Comparison of ENCODE assay signal across 13 mouse cellular contexts in the genomic region with DNA sequence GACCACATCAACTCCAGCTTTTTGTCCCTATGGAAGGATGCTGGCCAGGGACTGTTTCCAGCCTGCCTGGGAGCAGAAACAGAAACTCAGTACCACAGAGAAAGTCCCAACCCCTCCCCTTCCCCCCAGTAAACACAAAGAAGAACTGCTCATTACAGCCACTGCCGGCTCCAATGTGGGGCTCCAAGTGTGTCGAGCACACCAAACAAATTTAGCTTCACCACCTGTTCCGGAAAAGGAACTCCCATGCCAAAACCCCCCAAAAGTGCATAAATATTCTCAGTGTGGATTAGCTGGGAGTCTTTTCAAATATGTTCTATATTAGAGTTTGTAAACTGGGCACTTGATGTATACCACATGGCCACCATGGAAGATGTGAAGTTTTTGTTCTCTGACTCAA.
DNase-seq lines count a peak whose midpoint lies in the region; ATAC-seq lines count a peak whose summit lies in the region.
"Had no signal": no experiment of that assay in that cellular context is flagged by ENCODE, and none has a peak within 500 bp of the region (broad histone marks: within the 10 kb centered on the region; RNA-seq: fewer than 3 reads in every experiment).

No protein-coding gene starts in this region.

- H3K4me2 ChIP-seq in forebrain, embryonic 15.5 days (replicated peaks) = no peak overlapping the region
- no peak overlapping the region for H3K4me2 ChIP-seq in stomach, embryonic 15.5 days
- no peak overlapping the region for H3K4me2 ChIP-seq in heart, embryonic 12.5 days
- H3K4me2 ChIP-seq: liver, embryonic 15.5 days had no signal

- ATAC-seq in forebrain, embryonic 15.5 days (replicated peaks) = peak; percentile 64
- ATAC-seq in stomach, embryonic 15.5 days (ENCODE audit: insufficient read depth, low FRiP score, low read depth) = no peak
- no peak for ATAC-seq in heart, embryonic 12.5 days (ENCODE audit: insufficient number of reproducible peaks, low FRiP score)
- ATAC-seq: hindbrain, postnatal 0 days had no signal

- WGBS in forebrain, embryonic 15.5 days = 30% methylated on average over 3 of the region's 3 CpGs
- WGBS in stomach, embryonic 15.5 days = 40% methylated on average over 3 of the region's 3 CpGs
- WGBS in heart, embryonic 12.5 days = 80% methylated on average over 3 of the region's 3 CpGs

- H3K4me3 ChIP-seq in forebrain, embryonic 15.5 days = no peak overlapping the region
- no peak overlapping the region for H3K4me3 ChIP-seq in stomach, embryonic 15.5 days (replicated peaks)
- H3K4me3 ChIP-seq in heart, embryonic 12.5 days = no peak overlapping the region
- H3K4me3 ChIP-seq: liver, embryonic 15.5 days had no signal

- H3K4me1 ChIP-seq in forebrain, embryonic 15.5 days = peaks cover 21% of the 10 kb centered on the region
- H3K4me1 ChIP-seq in stomach, embryonic 15.5 days = no peaks in the 10 kb centered on the region
- peaks cover 13% of the 10 kb centered on the region; the same call in 1 of the 2 replicates for H3K4me1 ChIP-seq in heart, embryonic 12.5 days (replicated peaks)
- H3K4me1 ChIP-seq: liver, embryonic 15.5 days had no signal

- no peaks in the 10 kb centered on the region for H3K9me3 ChIP-seq in forebrain, embryonic 15.5 days
- no peaks in the 10 kb centered on the region for H3K9me3 ChIP-seq in stomach, embryonic 15.5 days
- no peaks in the 10 kb centered on the region for H3K9me3 ChIP-seq in heart, embryonic 12.5 days (replicated peaks)
- H3K9me3 ChIP-seq: liver, embryonic 15.5 days had no signal

- H3K9ac ChIP-seq in forebrain, embryonic 15.5 days (replicated peaks) = no peak overlapping the region
- no peak overlapping the region for H3K9ac ChIP-seq in stomach, embryonic 15.5 days
- no peak overlapping the region for H3K9ac ChIP-seq in heart, embryonic 12.5 days
- H3K9ac ChIP-seq: liver, embryonic 15.5 days had no signal

- no peaks in the 10 kb centered on the region for H3K27me3 ChIP-seq in forebrain, embryonic 15.5 days
- H3K27me3 ChIP-seq in stomach, embryonic 15.5 days (replicated peaks) = no peaks in the 10 kb centered on the region
- no peaks in the 10 kb centered on the region for H3K27me3 ChIP-seq in heart, embryonic 12.5 days (replicated peaks)
- H3K27me3 ChIP-seq: liver, embryonic 15.5 days had no signal

- peak overlapping the region; percentile 70 for H3K27ac ChIP-seq in forebrain, embryonic 15.5 days (replicated peaks)
- H3K27ac ChIP-seq in stomach, embryonic 15.5 days = 0 out of 2 replicates have a peak overlapping the region, but pooled peaks have one; percentile 51
- no peak overlapping the region for H3K27ac ChIP-seq in heart, embryonic 12.5 days (ENCODE audit: poor library complexity, severe bottlenecking)
- H3K27ac ChIP-seq: hindbrain, postnatal 0 days; liver, embryonic 15.5 days had no signal

- no peaks in the 10 kb centered on the region for H3K36me3 ChIP-seq in forebrain, embryonic 15.5 days
- no peaks in the 10 kb centered on the region for H3K36me3 ChIP-seq in stomach, embryonic 15.5 days
- no peaks in the 10 kb centered on the region for H3K36me3 ChIP-seq in heart, embryonic 12.5 days
- H3K36me3 ChIP-seq: liver, embryonic 15.5 days had no signal

- peak; percentile 10 for DNase-seq in embryo, embryonic 10.5 days (ENCODE audit: low spot score)
- DNase-seq in embryo, embryonic 9.5 days (ENCODE audit: extremely low spot score) = no peak
- peak; percentile 9 for DNase-seq in layer of hippocampus, adult 9-11 months
- no peak for DNase-seq in layer of hippocampus, adult 9-10 months (ENCODE audit: low spot score)
- no peak for DNase-seq in spleen, adult 12 weeks (ENCODE audit: low spot score)
- DNase-seq: cerebellum, postnatal 10 days; gastrocnemius, postnatal 36 days; right cerebral cortex, postnatal 14 days had no signal

Comparison
In these comparisons a context has a peak if more than half of its experiments do, and no peak if none do; other contexts are left out.
1. DNase-seq: peak in embryo, embryonic 10.5 days (single experiment) and layer of hippocampus, adult 9-11 months (single experiment); none in embryo, embryonic 9.5 days (single experiment), layer of hippocampus, adult 9-10 months (single experiment) and spleen, adult 12 weeks (single experiment).